Mouse (Mus musculus): ENCODE data around the gene Kcne1. TPM values are rescaled to one million over a fixed set of nuclear protein-coding genes. Genes with fewer than 3 reads are reported as not detected.

The Kcne1 gene
- polyA plus RNA-seq, 1 experiment: not detected

DNA sequence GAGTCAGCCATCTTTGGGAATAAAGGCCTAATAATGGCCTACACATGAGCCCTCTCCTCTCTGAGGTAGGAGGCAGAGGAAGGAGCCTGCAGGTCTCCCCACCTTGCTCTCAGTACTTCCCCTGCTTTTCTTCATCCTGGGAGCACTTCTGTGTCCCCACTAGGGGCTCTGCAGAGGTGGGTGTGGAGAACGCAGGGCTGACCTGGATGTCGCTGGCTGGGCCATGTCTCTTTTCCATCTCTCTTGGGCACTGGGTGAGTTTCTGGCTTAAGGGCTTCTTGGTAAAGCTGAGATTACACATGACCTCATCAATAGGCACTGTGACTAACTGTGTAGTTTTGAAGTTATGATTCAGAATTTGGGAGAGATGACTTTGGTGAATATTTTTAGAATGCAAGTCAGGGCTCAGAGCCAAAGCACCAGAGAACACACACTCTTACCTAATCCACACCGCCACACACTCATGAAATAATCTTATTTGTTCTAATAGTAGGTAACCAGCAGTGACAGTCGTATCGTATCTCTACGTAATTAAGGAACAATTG lies 39.4 kb upstream of the Kcne1 start:
- Histone ChIP-seq H3K27me3 (ENCODE audit: control insufficient read depth, insufficient read depth, low read length) (no peaks in the 10 kb centered on the region), H3K27ac (ENCODE audit: insufficient read depth, low read depth, low read length) (no peak overlapping the region), H3K36me3 (ENCODE audit: control insufficient read depth, insufficient read depth, low read length) (peaks cover 22% of the 10 kb centered on the region), H3K4me1 (ENCODE audit: control insufficient read depth, insufficient read depth, insufficient read length, low read length) (peaks cover 12% of the 10 kb centered on the region), H3K4me3 (ENCODE audit: low read depth, low read length) (peak overlapping the region; percentile 34)
- 83% methylated on average over 6 of the region's 6 CpGs for WGBS
- no peak for TF ChIP-seq POLR2A (IDR thresholded peaks at IDR 0.05; ENCODE audit: low read depth, low read length)
- TF ChIP-seq CTCF (IDR thresholded peaks at IDR 0.05; ENCODE audit: extremely low read depth, insufficient read length, insufficient replicate concordance, low read depth, low read length): no peak

DNA sequence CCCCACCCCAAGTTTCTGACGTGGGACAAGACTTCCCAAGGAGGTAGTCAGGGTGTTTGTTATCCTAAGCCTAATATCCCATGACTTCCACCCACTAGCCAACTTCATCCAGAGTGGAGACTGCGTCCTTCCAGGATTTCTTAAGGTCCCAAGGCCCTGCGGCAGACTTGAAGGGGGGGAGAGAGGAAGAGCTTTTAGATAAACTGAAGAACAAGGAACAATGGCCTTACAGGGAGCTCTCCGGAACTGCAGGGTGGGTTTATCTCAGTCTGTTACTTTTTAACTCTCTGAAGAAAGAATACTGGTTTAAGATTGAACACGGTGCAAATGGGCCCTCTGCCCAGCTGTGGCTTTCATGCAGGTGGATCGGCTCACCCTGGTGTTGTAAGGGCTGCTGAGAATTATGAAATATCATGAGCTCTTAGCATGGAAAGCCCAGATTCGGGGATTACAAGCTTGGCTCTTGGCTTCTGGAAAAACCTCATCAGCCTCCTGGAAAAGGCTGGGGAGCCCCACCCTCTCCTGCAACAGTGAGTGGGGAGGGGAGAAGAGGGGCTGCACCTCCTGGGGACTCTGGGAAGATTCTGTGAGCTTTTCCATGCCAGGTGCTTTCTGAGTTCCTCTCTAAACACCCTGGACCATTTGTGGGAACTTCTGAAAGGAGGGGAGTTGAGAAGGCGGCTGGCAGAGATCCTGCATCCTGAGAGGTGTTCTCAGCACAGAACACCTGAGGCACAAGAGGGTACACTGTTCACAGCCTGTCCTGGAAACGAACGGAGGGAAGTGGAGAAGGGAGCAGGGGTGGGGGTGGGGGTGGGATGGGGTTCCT lies 38.7 kb upstream of the Kcne1 start:
- no peak overlapping the region for H3K27ac ChIP-seq (ENCODE audit: insufficient read depth, low read depth, low read length)
- H3K36me3 ChIP-seq (ENCODE audit: control insufficient read depth, insufficient read depth, low read length): peaks cover 29% of the 10 kb centered on the region
- TF ChIP-seq CTCF (IDR thresholded peaks at IDR 0.05; ENCODE audit: extremely low read depth, insufficient read length, insufficient replicate concordance, low read depth, low read length): no peak
- no peak for TF ChIP-seq POLR2A (IDR thresholded peaks at IDR 0.05; ENCODE audit: low read depth, low read length)
- 30% methylated on average over 10 of the region's 10 CpGs for WGBS
- no peak overlapping the region; the same call in 1 of the 2 replicates for H3K4me3 ChIP-seq (ENCODE audit: low read depth, low read length)
- H3K4me1 ChIP-seq (ENCODE audit: control insufficient read depth, insufficient read depth, insufficient read length, low read length): peaks cover 8% of the 10 kb centered on the region
- no peaks in the 10 kb centered on the region for H3K27me3 ChIP-seq (ENCODE audit: control insufficient read depth, insufficient read depth, low read length)

DNA sequence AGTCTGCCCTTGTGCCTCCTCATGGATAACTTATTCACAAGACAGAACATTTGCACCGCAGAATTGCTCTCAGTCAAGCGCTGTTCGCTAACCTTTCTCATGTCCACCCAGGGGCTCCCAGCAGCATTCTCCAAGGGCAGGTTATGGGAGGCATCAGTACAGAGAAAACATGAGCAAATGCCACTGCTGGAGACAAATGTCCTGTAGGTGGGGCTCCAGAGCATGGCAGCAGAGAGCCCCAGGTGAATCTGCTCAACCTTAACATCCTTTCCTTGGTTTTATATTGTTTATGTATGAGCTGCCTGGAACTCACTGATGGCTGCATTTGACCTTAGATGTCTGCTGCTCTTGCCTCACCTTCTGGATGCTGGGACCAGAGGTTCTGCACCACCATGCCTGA lies 34.5 kb upstream of the Kcne1 start:
- H3K4me3 ChIP-seq (ENCODE audit: low read depth, low read length): no peak overlapping the region
- no peak overlapping the region for H3K27ac ChIP-seq (ENCODE audit: insufficient read depth, low read depth, low read length)
- TF ChIP-seq POLR2A (IDR thresholded peaks at IDR 0.05; ENCODE audit: low read depth, low read length) (no peak), CTCF (IDR thresholded peaks at IDR 0.05; ENCODE audit: extremely low read depth, insufficient read length, insufficient replicate concordance, low read depth, low read length) (peak; percentile 42; the same call in 1 of the 2 replicates)
- peaks cover 6% of the 10 kb centered on the region; the same call in 1 of the 2 replicates for H3K4me1 ChIP-seq (ENCODE audit: control insufficient read depth, insufficient read depth, insufficient read length, low read length)
- WGBS: 96% methylated on average over 3 of the region's 3 CpGs
- peaks cover 44% of the 10 kb centered on the region for H3K36me3 ChIP-seq (ENCODE audit: control insufficient read depth, insufficient read depth, low read length)
- H3K27me3 ChIP-seq (ENCODE audit: control insufficient read depth, insufficient read depth, low read length): no peaks in the 10 kb centered on the region

GRCm38 (mm10) chr16:92387692-92388091 lies 28.4 kb upstream of the Kcne1 start:
- H3K4me3 ChIP-seq (ENCODE audit: low read depth, low read length): no peak overlapping the region
- H3K27ac ChIP-seq (ENCODE audit: insufficient read depth, low read depth, low read length): no peak overlapping the region
- no peaks in the 10 kb centered on the region for H3K27me3 ChIP-seq (ENCODE audit: control insufficient read depth, insufficient read depth, low read length)
- H3K4me1 ChIP-seq (ENCODE audit: control insufficient read depth, insufficient read depth, insufficient read length, low read length): no peaks in the 10 kb centered on the region
- peaks cover 12% of the 10 kb centered on the region for H3K36me3 ChIP-seq (ENCODE audit: control insufficient read depth, insufficient read depth, low read length)
- 72% methylated on average over 10 of the region's 10 CpGs for WGBS
- no peak for TF ChIP-seq POLR2A (IDR thresholded peaks at IDR 0.05; ENCODE audit: low read depth, low read length)
- TF ChIP-seq CTCF (IDR thresholded peaks at IDR 0.05; ENCODE audit: extremely low read depth, insufficient read length, insufficient replicate concordance, low read depth, low read length): no peak

DNA sequence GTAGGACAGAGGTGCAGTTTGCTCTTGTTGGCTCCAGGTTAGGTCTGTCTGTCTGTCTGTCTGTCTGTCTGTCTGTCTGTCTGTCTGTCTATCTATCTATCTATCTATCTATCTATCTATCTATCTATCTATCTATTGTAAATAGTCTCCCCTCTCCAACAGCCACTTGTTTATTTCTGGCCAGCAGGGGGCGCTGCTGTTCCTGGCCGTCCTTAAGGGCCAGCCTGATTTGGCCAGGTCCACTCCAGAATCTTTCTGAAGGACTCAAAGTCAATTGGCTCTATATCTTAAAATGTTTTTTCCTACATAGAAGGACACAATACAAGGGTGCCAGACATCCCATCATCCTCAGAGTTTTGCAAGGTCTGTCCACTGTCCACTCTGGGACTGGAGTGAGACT lies 25.8 kb upstream of the Kcne1 start:
- no peak overlapping the region for H3K4me3 ChIP-seq (ENCODE audit: low read depth, low read length)
- no peaks in the 10 kb centered on the region for H3K27me3 ChIP-seq (ENCODE audit: control insufficient read depth, insufficient read depth, low read length)
- H3K27ac ChIP-seq (ENCODE audit: insufficient read depth, low read depth, low read length): no peak overlapping the region
- no peaks in the 10 kb centered on the region for H3K36me3 ChIP-seq (ENCODE audit: control insufficient read depth, insufficient read depth, low read length)
- TF ChIP-seq CTCF (IDR thresholded peaks at IDR 0.05; ENCODE audit: extremely low read depth, insufficient read length, insufficient replicate concordance, low read depth, low read length) (peak; percentile 74; the same call in 1 of the 2 replicates), POLR2A (IDR thresholded peaks at IDR 0.05; ENCODE audit: low read depth, low read length) (no peak)
- WGBS: 0% methylated on average over 2 of the region's 2 CpGs
- peaks cover 3% of the 10 kb centered on the region; the same call in 1 of the 2 replicates for H3K4me1 ChIP-seq (ENCODE audit: control insufficient read depth, insufficient read depth, insufficient read length, low read length)

- H3K36me3 ChIP-seq (ENCODE audit: control insufficient read depth, insufficient read depth, low read length): no peaks in the 10 kb centered on the region
- TF ChIP-seq CTCF (IDR thresholded peaks at IDR 0.05; ENCODE audit: extremely low read depth, insufficient read length, insufficient replicate concordance, low read depth, low read length) (no peak), POLR2A (IDR thresholded peaks at IDR 0.05; ENCODE audit: low read depth, low read length) (no peak)
- H3K27me3 ChIP-seq (ENCODE audit: control insufficient read depth, insufficient read depth, low read length): no peaks in the 10 kb centered on the region
- H3K4me3 ChIP-seq (ENCODE audit: low read depth, low read length): no peak overlapping the region
- H3K27ac ChIP-seq (ENCODE audit: insufficient read depth, low read depth, low read length): no peak overlapping the region
- H3K4me1 ChIP-seq (ENCODE audit: control insufficient read depth, insufficient read depth, insufficient read length, low read length): peaks cover 3% of the 10 kb centered on the region; the same call in 1 of the 2 replicates
Measured at GRCm38 (mm10) chr16:92383412-92383811, 24.1 kb upstream of the Kcne1 start.

DNA sequence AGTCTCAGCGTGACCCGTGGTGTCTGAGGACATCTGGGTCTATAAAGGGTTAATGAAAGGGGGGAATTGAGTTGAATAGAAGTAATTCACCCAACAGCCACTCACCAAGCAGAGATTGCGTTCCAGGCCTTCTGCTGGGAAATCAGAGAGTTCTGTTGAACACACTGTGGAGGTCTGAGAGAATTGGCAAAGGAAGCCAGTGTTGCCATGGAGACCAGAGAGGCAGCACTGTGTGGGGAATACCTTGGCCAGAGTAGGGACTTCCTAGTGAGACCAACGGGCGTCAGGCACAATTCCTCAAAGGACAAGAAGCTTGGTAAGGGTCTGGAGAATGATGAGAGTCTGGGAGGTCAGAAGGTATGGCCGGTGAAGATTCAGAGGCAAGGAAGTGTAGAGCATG lies 23.2 kb upstream of the Kcne1 start:
- Histone ChIP-seq H3K4me3 (ENCODE audit: low read depth, low read length) (no peak overlapping the region), H3K27me3 (ENCODE audit: control insufficient read depth, insufficient read depth, low read length) (no peaks in the 10 kb centered on the region), H3K36me3 (ENCODE audit: control insufficient read depth, insufficient read depth, low read length) (no peaks in the 10 kb centered on the region), H3K4me1 (ENCODE audit: control insufficient read depth, insufficient read depth, insufficient read length, low read length) (peaks cover 3% of the 10 kb centered on the region; the same call in 1 of the 2 replicates), H3K27ac (ENCODE audit: insufficient read depth, low read depth, low read length) (no peak overlapping the region)
- WGBS: 65% methylated on average over 6 of the region's 6 CpGs
- TF ChIP-seq CTCF (IDR thresholded peaks at IDR 0.05; ENCODE audit: extremely low read depth, insufficient read length, insufficient replicate concordance, low read depth, low read length) (no peak), POLR2A (IDR thresholded peaks at IDR 0.05; ENCODE audit: low read depth, low read length) (no peak)
